Mouse (Mus musculus) hindbrain, embryonic 11.5 days (tissue): ENCODE results near the gene Mafb. TPM values are rescaled to one million over a fixed set of nuclear protein-coding genes. Genes with fewer than 3 reads are reported as not detected.

ENCODE experiments used
- ATAC-seq: fragments of 200-750 bp; cut with Nextera tagmentation; 2 replicates; pipeline ENCODE4 v1.8.0; 2017; ENCODE audit warnings: mild to moderate bottlenecking, moderate TSS enrichment, moderate library complexity; ENCODE audit not compliant: low FRiP score
- DNase-seq: peaks from one replicate; pipeline ENCODE4 v3.0.0-alpha.2; 2015; ENCODE audit warnings: low spot score
- H3K27ac ChIP-seq: fragments of 300-500 bp; sonication (generic); 2 replicates; pipeline ENCODE4 v1.5.1; 2014; ENCODE audit warnings: mild to moderate bottlenecking, low read depth, low read length
- H3K27me3 ChIP-seq: fragments of 300-500 bp; sonication (generic); 2 replicates; pipeline ENCODE4 v1.6.1; 2014; ENCODE audit warnings: mild to moderate bottlenecking, low read length, moderate library complexity, mixed read lengths; ENCODE audit not compliant: control insufficient read depth, insufficient read depth
- H3K36me3 ChIP-seq: fragments of 300-500 bp; sonication (generic); 2 replicates; pipeline ENCODE4 v1.6.1; 2014; ENCODE audit warnings: mild to moderate bottlenecking, low read length, moderate library complexity, mixed read lengths; ENCODE audit not compliant: control insufficient read depth, insufficient read depth
- H3K4me1 ChIP-seq: fragments of 300-500 bp; sonication (generic); replicated peaks from 2 replicates; pipeline ENCODE4 v1.6.1; 2014; ENCODE audit warnings: low read length, mixed read lengths; ENCODE audit not compliant: control insufficient read depth, insufficient read depth
- H3K4me2 ChIP-seq: fragments of 300-500 bp; sonication (generic); replicated peaks from 2 replicates; pipeline ENCODE4 v1.6.1; 2014; ENCODE audit warnings: mild to moderate bottlenecking, low read depth, low read length
- H3K4me3 ChIP-seq: fragments of 300-500 bp; sonication (generic); 2 replicates; pipeline ENCODE4 v1.5.1; 2014; ENCODE audit warnings: low read depth, low read length
- H3K9ac ChIP-seq: fragments of 300-500 bp; sonication (generic); 2 replicates; pipeline ENCODE4 v1.6.1; 2014; ENCODE audit warnings: low read depth, low read length
- H3K9me3 ChIP-seq: fragments of 300-500 bp; sonication (generic); 2 replicates; pipeline ENCODE4 v1.6.1; 2016; ENCODE audit warnings: low read length; ENCODE audit not compliant: control insufficient read depth
- WGBS: fragments of 180-500 bp; shearing (Covaris S2); extraction: QIAGEN DNeasy Blood & Tissue Kit; methylation state at CpG from one replicate; pipeline ENCODE4 v1.1.7; 2014; 5-methylcytosine and 5-hydroxymethylcytosine counted together
- polyA plus RNA-seq: library from polyadenylated mRNA; unstranded; fragments of >200 nt; fragmentation: Nextera tagmentation; extraction: Ambion mirVana; gene quantifications from 2 replicates; pipeline ENCODE4 v1.2.1, GENCODE M21; 2014

Mafb gene
- polyA plus RNA-seq, 1 experiment from 2014 or later = 10.4 TPM

GRCm38 (mm10) chr2:160357442-160357841 is 9.4 kb downstream of the Mafb start:
- WGBS = 66% methylated on average over 4 of the region's 4 CpGs
- H3K9me3 ChIP-seq = no peaks in the 10 kb centered on the region
- H3K4me2 ChIP-seq = no peak overlapping the region
- DNase-seq = no peak
- ATAC-seq = no peak
- H3K27me3 ChIP-seq = peaks cover 46% of the 10 kb centered on the region
- H3K27ac ChIP-seq = no peak overlapping the region
- H3K36me3 ChIP-seq = no peaks in the 10 kb centered on the region
- H3K4me3 ChIP-seq = no peak overlapping the region
- H3K4me1 ChIP-seq = no peaks in the 10 kb centered on the region
- H3K9ac ChIP-seq = no peak overlapping the region

- DNase-seq (peak; percentile 41), ATAC-seq (no peak)
- no peaks in the 10 kb centered on the region for H3K36me3 ChIP-seq
- H3K4me3 ChIP-seq = no peak overlapping the region
- no peaks in the 10 kb centered on the region for H3K9me3 ChIP-seq
- H3K4me2 ChIP-seq = no peak overlapping the region
- H3K27me3 ChIP-seq = peaks cover 32% of the 10 kb centered on the region
- H3K9ac ChIP-seq = no peak overlapping the region
- H3K27ac ChIP-seq = no peak overlapping the region
- no peaks in the 10 kb centered on the region for H3K4me1 ChIP-seq
- WGBS = 50% methylated on average over 5 of the region's 5 CpGs
These were observed 10.7 kb downstream of the Mafb start for GRCm38 (mm10) chr2:160356132-160356531.

- Histone ChIP-seq H3K27me3 (peaks cover 16% of the 10 kb centered on the region), H3K9me3 (no peaks in the 10 kb centered on the region), H3K27ac (no peak overlapping the region), H3K9ac (no peak overlapping the region), H3K36me3 (no peaks in the 10 kb centered on the region), H3K4me3 (no peak overlapping the region), H3K4me2 (no peak overlapping the region), H3K4me1 (no peaks in the 10 kb centered on the region)
- ATAC-seq (no peak), DNase-seq (no peak)
- 66% methylated on average over 2 of the region's 2 CpGs for WGBS
These were observed 12.5 kb downstream of the Mafb start for GRCm38 (mm10) chr2:160354319-160354718.

GRCm38 (mm10) chr2:160353581-160353980 is 13.3 kb downstream of the Mafb start:
- Histone ChIP-seq H3K9ac (no peak overlapping the region), H3K4me1 (no peaks in the 10 kb centered on the region), H3K27me3 (peaks cover 9% of the 10 kb centered on the region), H3K36me3 (no peaks in the 10 kb centered on the region), H3K4me2 (no peak overlapping the region), H3K4me3 (no peak overlapping the region), H3K27ac (no peak overlapping the region), H3K9me3 (no peaks in the 10 kb centered on the region)
- WGBS = 74% methylated on average over 2 of the region's 2 CpGs
- DNase-seq (no peak), ATAC-seq (no peak)

- ATAC-seq (no peak), DNase-seq (no peak)
- no peak overlapping the region for H3K4me2 ChIP-seq
- H3K27ac ChIP-seq = no peak overlapping the region
- no peaks in the 10 kb centered on the region for H3K36me3 ChIP-seq
- no peaks in the 10 kb centered on the region for H3K9me3 ChIP-seq
- no peaks in the 10 kb centered on the region for H3K27me3 ChIP-seq
- no peak overlapping the region for H3K9ac ChIP-seq
- H3K4me1 ChIP-seq = no peaks in the 10 kb centered on the region
- H3K4me3 ChIP-seq = no peak overlapping the region
- 22% methylated on average over 8 of the region's 8 CpGs for WGBS
These were observed 15.8 kb downstream of the Mafb start for GRCm38 (mm10) chr2:160351038-160351574.

GRCm38 (mm10) chr2:160349578-160349977 is 17.3 kb downstream of the Mafb start:
- H3K4me2 ChIP-seq = no peak overlapping the region
- no peak overlapping the region for H3K27ac ChIP-seq
- no peaks in the 10 kb centered on the region for H3K36me3 ChIP-seq
- DNase-seq = no peak
- no peaks in the 10 kb centered on the region for H3K9me3 ChIP-seq
- no peaks in the 10 kb centered on the region for H3K4me1 ChIP-seq
- no peak for ATAC-seq
- H3K4me3 ChIP-seq = no peak overlapping the region
- no peaks in the 10 kb centered on the region for H3K27me3 ChIP-seq
- 72% methylated on average over 4 of the region's 4 CpGs for WGBS
- no peak overlapping the region for H3K9ac ChIP-seq

GRCm38 (mm10) chr2:160348796-160349195 is 18.1 kb downstream of the Mafb start:
- WGBS = 37% methylated on average over 7 of the region's 7 CpGs
- Histone ChIP-seq H3K9ac (no peak overlapping the region), H3K9me3 (no peaks in the 10 kb centered on the region), H3K4me3 (no peak overlapping the region), H3K27ac (no peak overlapping the region), H3K4me2 (no peak overlapping the region), H3K4me1 (no peaks in the 10 kb centered on the region), H3K27me3 (no peaks in the 10 kb centered on the region), H3K36me3 (no peaks in the 10 kb centered on the region)
- ATAC-seq (no peak), DNase-seq (no peak)

GRCm38 (mm10) chr2:160348072-160348604 is 18.7 kb downstream of the Mafb start:
- H3K9ac ChIP-seq = no peak overlapping the region
- peak; percentile 54 for DNase-seq
- WGBS = 59% methylated on average over 4 of the region's 4 CpGs
- no peak overlapping the region for H3K27ac ChIP-seq
- H3K27me3 ChIP-seq = no peaks in the 10 kb centered on the region
- no peak for ATAC-seq
- H3K36me3 ChIP-seq = no peaks in the 10 kb centered on the region
- no peak overlapping the region for H3K4me2 ChIP-seq
- no peak overlapping the region for H3K4me3 ChIP-seq
- H3K9me3 ChIP-seq = no peaks in the 10 kb centered on the region
- no peaks in the 10 kb centered on the region for H3K4me1 ChIP-seq

GRCm38 (mm10) chr2:160345644-160346043 is 21.2 kb downstream of the Mafb start:
- H3K4me2 ChIP-seq = no peak overlapping the region
- H3K9ac ChIP-seq = no peak overlapping the region
- H3K27ac ChIP-seq = no peak overlapping the region
- H3K4me1 ChIP-seq = no peaks in the 10 kb centered on the region
- DNase-seq (no peak), ATAC-seq (no peak)
- H3K36me3 ChIP-seq = no peaks in the 10 kb centered on the region
- no peaks in the 10 kb centered on the region for H3K9me3 ChIP-seq
- no peaks in the 10 kb centered on the region for H3K27me3 ChIP-seq
- H3K4me3 ChIP-seq = no peak overlapping the region
